Mouse (Mus musculus) c-Kit-positive CD71-positive TER-119-positive erythroid progenitor cells, embryonic 14.5 days (primary cell): ENCODE data around the gene Cmas.

Source experiments
- DNase-seq: peaks from one replicate; pipeline ENCODE4 v3.0.0-alpha.2; 2013; ENCODE audit warnings: low spot score

Gene Cmas

DNA sequence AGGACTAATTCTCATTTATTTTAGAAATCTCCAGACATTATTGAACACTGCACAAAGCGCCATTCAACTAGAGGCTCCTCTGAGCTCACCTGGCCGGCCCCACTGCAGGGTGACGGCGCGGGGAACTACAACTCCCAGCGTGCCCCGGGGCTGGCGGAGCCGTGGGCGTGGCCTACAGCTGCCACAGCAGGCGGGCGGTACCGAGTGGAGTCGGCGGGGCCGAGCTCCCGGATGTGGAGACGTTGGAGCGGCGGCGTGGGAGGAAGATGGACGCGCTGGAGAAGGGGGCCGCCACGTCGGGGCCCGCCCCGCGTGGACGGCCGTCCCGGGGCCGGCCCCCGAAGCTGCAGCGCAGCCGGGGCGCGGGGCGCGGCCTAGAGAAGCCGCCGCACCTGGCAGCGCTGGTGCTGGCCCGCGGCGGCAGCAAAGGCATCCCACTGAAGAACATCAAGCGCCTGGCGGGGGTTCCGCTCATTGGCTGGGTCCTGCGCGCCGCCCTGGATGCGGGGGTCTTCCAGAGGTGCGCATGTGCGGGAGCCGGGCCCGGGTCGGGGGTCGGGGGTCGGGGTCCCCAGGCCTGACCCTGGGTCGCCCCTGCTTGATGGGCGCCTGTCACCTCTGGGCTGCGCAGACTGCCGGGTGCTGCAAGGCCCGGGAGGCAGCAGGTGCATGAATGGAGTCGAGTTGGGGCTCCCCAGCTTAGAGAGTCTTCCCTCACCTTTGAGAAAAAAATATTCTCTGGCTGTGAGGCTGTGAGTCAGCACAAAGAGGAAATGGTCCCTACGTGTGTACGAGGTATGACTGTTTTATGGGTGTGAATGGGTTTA lies at the start of gene Cmas:
TSS of gene Cmas (plus strand) at position 180 of the 827 bp plus-strand sequence.
- DNase-seq = peak; percentile 79

DNA sequence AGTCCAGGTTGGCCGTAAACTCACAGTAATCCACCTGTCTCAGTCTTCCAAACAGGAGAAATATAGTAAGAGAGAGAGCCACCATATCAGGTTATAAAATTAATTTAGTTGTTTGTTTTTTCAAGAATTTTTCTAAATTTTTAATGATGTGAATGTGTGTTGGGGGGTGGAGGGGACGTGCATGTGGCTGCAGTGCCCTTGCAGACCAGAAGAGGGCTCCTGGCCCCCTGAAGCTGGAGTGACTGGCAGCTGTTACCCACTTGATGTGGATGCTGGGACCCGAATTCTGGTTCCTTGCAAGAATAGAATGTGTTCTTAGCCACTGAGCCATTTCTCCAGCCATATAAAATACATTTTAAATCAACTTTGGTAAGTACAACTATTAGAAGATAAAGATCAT lies 49.8 kb upstream of the Cmas start:
- DNase-seq = no peak

DNA sequence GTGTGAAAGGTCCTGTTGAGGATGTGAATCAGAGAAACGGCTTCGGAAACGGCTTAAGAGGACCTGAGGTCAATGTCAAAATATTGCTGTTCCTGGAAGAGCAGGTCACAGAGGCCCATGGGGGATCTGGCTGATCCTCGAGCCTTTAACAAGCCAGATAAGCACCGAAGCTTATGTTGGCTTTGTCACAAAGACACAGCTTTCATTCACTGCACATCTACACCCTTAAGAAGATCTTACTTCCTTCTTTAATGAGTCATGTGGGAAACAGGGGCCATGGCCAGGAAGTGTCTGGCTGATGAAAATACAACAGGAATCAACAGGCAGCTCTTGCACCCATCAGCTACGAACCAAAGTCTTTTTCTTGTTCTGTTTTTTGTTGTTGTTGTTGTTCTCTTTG lies 48.1 kb upstream of the Cmas start:
- no peak for DNase-seq

DNA sequence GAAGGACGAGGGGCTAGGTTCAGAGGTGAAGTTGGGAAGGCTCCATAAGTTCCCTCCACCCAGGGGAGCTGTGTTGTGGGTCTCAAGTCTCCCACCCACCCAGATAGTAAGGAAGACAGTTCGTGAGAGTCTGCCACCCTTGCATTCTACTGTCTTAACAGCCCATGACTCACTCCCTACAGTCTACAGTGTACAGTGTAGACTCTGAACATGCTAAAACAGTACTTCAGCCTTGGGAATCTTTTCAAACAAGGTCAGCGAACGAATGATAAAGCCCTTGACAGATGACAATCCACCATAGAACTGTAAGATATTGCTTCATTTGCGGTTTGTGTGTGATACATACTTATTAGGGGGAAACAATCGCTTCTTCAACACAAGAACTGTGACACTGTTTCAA lies 45.8 kb upstream of the Cmas start:
- no peak for DNase-seq

DNA sequence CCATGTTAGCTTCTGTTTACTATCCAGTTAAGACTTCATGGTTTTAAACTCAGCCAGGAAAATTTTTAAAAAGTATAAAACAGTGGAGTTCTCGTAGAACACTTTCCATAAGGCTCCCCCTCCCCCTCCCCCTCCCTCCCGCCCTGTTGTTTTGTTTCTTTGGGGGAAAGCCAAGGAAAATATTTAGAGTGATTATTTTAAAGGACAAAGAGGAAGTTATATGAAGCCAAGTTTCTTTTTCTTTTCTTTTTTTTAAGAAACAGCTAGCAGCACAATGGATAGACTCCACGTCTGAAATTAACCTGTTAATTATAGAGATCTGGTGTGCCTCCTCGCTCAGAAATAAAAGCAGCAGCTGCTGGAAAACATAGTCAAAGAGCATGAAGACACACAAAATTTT lies 45.4 kb upstream of the Cmas start:
- no peak for DNase-seq

DNA sequence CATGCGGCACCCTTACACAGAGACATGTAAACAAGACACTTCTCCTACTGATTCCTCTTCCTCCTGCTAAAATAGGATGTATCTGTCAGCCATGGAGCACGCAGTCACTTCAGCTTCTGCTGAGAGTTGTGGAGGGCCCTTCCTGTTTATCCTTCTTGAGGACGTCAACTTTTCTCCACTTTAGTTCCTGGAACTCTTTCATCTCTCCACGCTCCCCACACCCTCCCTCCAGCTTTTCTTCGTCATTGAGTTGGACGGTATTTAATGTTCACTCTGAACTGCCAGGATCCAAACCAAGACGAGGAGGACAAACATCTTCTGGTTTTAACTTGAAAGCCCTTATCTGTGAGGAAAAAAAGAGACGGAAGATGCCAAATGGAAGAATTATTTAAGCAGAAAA lies 41.5 kb upstream of the Cmas start:
- no peak for DNase-seq

DNA sequence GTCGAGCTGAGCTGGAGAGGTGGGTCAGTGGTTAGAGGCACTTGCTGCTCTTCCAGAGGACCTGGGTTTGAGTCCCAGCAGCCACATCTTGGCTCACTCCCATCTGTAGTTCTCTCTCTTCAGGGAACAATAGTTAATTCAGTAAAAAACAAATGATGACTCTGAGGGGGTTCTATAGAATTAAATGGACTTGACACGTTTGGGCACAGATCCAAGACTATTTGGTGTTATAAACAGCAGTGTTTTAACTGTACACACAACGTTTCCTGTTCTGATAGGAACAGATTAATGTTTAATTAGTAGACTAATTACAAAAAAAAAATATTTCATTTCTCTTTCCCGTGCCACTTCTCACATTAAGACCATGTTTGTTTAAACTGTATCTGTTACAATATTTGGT lies 39.3 kb upstream of the Cmas start:
- no peak for DNase-seq

DNA sequence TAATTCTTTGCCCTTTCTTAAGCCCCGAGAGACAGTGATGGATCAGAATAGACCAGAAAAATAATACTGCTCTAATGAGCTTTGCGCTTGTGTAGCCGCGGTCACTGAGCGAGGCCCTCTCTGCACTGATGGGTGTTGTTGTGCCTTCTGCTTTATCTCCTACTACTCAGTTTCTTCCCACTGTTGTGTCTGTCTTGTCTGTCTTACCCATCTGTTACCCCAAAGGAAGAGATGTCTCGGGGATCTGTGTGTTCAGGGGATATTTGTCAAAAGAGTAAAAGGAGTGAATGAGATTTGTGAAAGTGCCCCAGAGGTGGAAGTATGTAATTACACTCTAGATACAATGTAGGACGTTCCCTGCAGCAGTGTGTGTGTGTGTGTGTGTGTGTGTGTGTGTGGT lies 38.3 kb upstream of the Cmas start:
- DNase-seq = no peak

DNA sequence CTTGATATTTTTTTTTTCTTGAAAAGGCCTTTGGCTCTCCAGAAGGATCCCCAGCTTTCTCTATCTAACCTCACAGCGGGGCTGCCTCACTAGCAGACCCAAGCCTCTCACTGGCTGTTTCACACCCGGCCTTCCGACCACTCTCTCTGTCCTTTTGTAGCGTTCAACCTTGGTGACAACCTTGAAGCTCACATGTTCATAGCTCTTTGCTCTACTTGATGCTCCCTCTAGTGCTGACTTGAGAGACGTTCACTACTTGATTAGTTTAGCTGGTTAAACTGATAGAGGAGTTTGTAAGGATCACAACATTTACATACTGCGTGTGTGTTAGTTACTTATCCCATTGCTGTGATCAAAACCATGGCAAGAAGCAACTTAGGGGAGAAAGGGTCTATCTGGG lies 35.8 kb upstream of the Cmas start:
- no peak for DNase-seq

DNA sequence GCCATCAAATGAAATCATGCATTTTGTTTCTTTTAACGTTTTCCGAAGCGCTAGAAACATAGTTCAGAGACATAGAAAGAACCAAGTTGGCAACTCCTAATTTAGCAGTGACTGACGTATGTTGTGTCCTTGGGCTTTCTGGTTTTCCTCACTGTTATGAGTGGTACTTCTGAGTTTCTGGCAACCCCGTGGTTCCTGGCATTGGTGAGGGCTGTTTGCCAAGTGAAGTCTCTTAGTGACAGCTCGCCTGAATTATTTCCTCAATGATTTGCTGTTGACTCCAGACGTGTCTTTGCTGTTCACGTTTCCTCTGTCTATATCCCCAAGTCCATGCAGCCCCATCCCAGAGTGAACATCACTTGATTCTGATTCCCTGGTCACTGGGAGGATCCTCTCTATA lies 34.8 kb upstream of the Cmas start:
- DNase-seq = no peak

DNA sequence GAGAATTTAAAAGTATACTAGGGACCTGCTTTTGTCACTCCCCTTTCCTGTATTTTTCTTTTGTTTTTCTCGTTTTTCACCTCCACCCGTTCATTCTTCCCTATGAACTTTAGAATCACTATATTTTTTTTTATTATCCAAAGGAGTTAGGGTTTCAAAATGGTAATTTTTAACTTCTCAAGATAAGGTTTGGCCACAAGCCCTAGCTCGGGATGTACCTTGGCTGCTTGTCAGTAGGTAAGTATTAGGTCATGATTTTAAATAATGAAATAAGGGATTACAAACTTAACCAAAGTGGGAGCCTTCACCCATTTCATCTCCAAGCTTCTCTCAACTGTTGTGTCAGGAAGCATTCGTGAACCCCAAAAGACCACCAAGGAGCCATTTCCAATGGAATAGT lies 30.5 kb upstream of the Cmas start:
- no peak for DNase-seq

DNA sequence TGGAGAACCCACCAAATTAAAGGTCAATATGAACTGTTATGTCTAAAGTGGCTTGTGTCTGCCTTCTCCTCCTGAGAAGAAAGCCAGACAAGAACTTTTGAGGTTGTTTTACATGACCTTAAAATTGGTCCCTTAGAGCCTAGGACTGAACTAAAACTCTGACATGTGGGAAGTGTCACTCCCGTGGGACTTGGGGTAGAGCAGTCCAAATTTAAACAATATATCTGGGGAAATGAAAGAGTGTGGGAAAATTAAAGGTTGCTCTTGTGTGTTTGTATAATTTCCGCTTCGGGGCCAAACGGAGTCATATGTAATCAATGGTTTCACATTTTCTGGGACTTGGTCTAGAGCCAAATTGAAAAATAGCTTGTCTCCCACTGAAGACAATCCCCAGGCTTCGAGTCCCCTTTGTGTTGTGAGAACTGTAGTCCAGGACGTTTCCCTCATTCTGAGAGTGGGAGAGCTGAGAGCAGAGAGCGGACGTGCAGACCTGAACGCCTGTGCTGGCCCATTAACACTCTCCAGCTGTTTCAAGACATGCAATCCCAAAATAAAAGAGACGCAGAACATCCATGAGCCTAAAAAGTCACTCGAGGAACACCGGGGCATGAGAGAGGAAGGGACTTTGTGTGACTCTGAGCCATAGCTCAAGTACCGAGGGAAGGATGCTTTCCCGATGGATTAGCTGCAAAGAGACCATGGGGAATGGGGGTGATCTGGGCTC lies 23.8 kb upstream of the Cmas start:
- no peak for DNase-seq

DNA sequence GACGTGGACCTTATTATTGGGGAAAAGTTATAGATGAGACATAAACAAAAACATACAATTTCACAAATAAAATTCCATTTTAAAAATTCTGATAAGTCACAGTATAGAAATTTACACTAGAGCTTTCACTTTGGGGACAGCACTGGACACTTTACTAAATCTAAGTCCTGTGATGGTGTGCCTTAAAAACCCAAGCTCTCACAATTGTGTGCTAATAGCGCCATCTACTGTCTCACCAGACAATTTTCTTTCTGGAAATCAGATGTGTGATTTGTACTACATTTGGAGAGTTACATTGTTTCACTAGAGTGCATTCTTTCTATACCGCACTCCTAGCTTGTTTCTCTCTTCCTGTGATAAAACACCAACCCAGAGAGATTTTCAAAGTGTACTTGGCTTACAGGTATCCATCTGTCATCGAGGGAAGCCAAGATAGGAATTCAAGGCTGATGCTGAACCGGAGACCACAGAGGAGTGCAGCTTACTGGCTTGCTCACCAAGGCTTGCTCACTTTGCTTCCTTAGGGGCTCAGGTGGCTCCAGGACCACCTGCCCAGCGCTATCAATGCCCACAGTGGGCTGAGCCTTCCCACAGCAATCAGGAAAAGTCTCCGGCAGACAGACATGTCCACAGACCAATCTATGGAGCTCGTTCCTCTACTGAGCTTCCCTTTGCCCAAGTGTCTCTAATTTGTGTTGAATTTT lies 21.0 kb upstream of the Cmas start:
- DNase-seq = no peak

DNA sequence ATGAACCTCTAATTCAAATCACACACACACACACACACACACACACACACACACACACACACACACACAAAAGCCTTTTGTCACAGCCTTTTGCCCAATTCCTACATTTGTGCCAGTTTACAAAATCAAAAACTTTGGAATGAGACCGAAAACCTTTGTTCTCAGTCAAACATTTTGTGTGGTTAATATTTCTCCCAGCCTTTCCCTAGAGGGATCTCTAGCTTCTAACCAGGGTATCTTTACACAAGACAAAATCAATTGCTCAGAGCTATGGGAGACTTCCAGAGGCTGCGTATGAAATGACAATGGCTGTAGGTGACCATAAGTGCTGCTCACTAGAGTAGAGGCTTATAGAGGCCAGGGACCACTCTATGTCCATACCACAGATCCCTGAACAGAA lies 18.3 kb upstream of the Cmas start:
- no peak for DNase-seq

DNA sequence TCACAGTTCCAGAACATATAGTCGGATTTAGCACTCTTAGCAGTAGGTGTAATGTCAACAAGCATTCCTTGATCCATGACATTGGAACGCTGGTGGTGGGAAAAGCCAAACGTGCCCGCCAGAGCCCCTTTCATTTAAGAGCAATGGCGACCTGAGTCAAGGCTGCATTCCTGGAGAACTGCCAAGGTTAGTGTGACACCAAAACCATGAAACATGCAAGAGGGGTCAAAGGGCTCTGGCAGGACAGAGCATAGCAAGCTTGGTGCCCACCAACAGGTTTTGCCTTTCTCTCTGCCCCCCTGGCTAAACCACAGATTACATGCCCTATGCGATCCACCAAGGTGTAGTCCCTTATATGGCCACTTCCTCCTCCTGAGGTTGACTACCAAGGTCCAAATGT lies 17.8 kb upstream of the Cmas start:
- no peak for DNase-seq

DNA sequence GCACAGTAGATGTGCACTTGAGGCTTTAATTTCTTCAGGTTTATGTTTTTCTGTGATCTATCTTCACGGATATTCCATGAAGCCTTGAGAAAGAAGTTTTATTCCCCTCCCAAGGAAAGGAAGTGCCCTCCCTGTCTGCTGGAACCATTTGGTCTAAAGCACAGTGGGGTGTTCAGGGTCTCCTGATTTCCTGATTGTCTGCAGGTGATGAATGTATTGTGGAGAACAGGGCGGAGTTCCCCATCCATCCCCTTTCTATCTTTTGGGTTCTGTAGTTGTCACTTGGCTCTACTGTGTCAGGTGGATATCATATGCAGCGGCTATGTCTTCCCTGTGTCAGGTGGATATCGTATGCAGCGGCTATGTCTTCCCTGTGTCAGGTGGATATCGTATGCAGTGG lies 14.7 kb upstream of the Cmas start:
- DNase-seq = no peak

DNA sequence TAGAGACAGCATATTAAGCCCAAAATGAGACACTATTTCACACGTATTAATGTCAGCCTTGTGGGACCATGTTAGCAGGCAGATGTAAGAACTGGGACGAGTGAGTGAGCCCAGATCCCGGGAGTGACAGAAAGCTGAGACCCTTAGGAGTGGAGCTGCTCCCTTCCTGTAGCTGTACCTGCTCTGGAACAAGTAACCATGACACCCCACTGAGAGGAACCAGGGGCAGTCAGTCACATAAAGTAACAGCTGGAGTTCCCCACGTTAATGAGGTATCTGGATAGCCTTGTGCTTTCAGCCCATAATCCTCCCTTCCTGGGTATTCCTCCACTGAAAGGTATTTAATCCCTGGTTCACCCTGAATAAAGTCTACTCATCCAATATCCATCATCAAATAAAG lies 13.3 kb upstream of the Cmas start:
- no peak for DNase-seq

DNA sequence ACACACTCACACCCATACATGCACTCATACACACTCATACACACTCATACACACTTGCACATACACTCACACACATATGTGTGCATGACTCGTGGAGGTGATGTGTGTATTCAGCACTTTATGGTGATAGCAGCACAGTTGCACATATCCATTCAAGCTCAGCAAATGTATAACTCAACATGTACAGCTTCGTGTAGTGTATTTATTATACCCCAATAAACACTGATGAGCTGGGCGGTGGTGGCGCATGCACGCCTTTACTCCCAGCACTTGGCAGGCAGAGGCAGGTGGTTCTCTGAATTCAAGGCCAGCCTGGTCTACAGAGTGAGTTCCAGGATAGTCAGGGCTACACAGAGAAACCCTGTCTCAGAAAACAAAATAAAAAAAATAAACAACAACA lies 11.0 kb upstream of the Cmas start:
- DNase-seq = no peak

DNA sequence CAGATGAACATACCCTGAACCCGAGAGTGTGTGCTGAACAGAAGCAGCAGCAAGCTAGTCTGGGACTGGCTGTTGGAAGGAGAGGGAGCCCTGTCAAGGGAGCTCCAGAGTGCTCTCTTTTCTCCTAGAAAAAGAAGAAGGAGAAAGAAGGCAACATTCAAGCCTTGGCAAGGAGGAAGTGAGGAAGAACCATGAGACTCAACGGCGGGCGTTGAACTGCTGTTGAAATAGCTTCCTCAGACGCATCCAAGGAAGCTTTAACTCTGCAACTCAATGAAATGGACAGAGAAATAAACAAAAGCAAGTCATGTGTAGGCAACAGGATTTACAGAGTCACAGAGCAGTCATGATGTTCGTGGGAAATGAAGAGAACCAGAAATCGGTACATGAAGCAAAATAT lies 9.7 kb upstream of the Cmas start:
- no peak for DNase-seq

DNA sequence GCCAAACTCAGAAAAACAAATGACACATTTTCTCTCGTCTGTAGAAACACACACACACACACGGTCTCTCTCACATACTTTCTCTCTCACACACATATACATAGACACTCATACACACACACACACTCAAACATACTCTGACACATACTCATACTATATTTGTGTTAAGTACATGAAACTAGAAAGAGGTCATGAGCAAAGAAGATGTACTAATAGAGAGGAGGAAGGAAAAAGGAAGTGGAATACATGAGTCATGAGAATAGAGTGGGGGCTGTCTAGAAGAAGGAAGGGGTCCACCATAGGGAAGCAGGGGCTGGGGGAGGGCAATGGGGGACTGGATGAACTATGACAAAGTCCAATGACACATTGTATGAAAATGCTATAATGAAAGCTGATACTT lies 9.3 kb upstream of the Cmas start:
- DNase-seq = no peak

DNA sequence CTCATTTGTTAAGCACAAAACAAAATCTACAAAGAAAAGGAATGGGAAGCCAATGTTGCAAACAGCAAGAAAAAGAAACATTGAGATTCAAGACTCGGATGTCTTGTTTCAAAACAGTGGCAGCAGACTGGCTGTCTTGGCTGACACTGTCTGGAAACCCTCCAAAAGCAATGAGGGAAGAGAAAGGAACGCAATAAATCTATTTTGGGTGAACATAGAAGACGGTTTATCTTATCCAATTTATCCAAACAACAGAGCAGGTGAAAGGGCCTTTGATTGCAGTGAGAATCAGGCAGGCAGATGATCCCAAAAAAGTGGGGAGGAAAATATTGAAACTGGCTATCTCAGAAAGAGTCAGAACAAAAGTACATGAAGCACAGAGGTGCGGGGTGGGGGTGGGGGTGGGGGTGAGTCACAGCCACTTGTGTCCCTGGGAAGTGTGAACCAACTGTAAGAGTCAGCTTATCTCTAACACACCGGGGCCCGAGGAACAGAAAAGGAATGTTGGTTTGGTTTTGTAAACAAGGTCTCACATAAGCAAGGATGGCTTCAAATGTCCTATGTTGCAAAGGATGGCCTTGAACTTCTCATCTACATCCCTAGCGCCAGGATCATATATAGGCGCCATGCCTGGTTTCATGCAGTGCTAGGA lies 8.3 kb upstream of the Cmas start:
- no peak for DNase-seq

DNA sequence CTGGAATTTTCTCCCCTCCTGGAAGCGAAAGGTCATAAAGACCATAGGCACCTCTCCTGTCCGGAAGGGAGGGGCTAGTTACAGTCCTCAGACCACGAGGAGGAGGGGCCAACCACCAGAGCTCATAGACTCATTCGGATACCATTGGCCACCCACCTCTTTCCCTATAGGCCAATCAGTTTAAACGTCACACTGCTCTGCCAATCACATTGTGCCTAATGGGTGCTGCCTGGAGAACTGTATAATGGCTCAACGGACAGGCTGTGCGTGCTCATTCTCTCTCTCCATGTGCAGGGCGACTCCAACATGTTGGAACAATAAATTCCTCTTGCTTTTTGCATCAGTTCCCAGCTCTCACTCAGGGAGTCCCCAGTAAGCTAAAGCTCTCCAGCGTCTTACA lies 5.1 kb upstream of the Cmas start:
- no peak for DNase-seq
